ENCODE assay signal across 25 mouse cellular contexts in genomic region chr17:24698715-24699114, GRCm38 (mm10). TPM values are rescaled to one million over a fixed set of nuclear protein-coding genes. Genes with fewer than 3 reads are reported as not detected.
DNase-seq lines count a peak whose midpoint lies in the region; ATAC-seq and TF ChIP-seq lines count a peak whose summit lies in the region.
"Had no signal": no experiment of that assay in that cellular context is flagged by ENCODE, and none has a peak within 500 bp of the region (broad histone marks: within the 10 kb centered on the region; RNA-seq: fewer than 3 reads in every experiment).

No protein-coding gene starts in this region.

- DNase-seq in heart, adult 11 months = peak; percentile 90
- no peak for DNase-seq in heart, postnatal 14 days
- no peak for DNase-seq in lung, postnatal 36 days
- no peak for DNase-seq in embryonic facial prominence, embryonic 10.5 days (ENCODE audit: low spot score)
- no peak for DNase-seq in neural tube, embryonic 10.5 days (ENCODE audit: extremely low spot score, low spot score)
- no peak for DNase-seq in cerebellum, adult 11-12 months
- DNase-seq: cerebellum, adult 9-11 months; gastrocnemius, postnatal 14 days; kidney, adult 11 months; layer of hippocampus, postnatal 36 days; right cerebral cortex, postnatal 25 days had no signal

- intact Hi-C loops in heart, postnatal 14 days (cut with DNase I) = no loop called here

- peak overlapping the region; percentile 94 for H3K27ac ChIP-seq in lung, embryonic 15.5 days
- H3K27ac ChIP-seq in embryonic facial prominence, embryonic 10.5 days (replicated peaks) = no peak overlapping the region
- peak overlapping the region; percentile 91 for H3K27ac ChIP-seq in intestine, postnatal 0 days (ENCODE audit: low read depth, low read length)
- H3K27ac ChIP-seq: forebrain, embryonic 13.5 days; hindbrain, embryonic 14.5 days; layer of hippocampus, adult 2 months had no signal

- ATAC-seq in lung, embryonic 15.5 days (ENCODE audit: borderline replicate concordance, extremely low read depth, low FRiP score, low TSS enrichment) = no peak
- ATAC-seq in intestine, postnatal 0 days = no peak
- ATAC-seq: forebrain, embryonic 13.5 days; lung, postnatal 0 days; midbrain, embryonic 16.5 days had no signal

- peaks cover 37% of the 10 kb centered on the region for H3K36me3 ChIP-seq in lung, embryonic 15.5 days
- peaks cover 51% of the 10 kb centered on the region for H3K36me3 ChIP-seq in embryonic facial prominence, embryonic 10.5 days (replicated peaks)
- peaks cover 33% of the 10 kb centered on the region; the same call in 1 of the 2 replicates for H3K36me3 ChIP-seq in intestine, postnatal 0 days (ENCODE audit: control insufficient read depth, insufficient read depth)

- peaks cover 31% of the 10 kb centered on the region for H3K4me1 ChIP-seq in lung, embryonic 15.5 days
- peaks cover 39% of the 10 kb centered on the region for H3K4me1 ChIP-seq in embryonic facial prominence, embryonic 10.5 days
- H3K4me1 ChIP-seq in intestine, postnatal 0 days (replicated peaks; ENCODE audit: control insufficient read depth, insufficient read depth, low read length) = no peaks in the 10 kb centered on the region; the same call in 1 of the 2 replicates

- no peaks in the 10 kb centered on the region for H3K9me3 ChIP-seq in lung, embryonic 15.5 days
- H3K9me3 ChIP-seq in embryonic facial prominence, embryonic 10.5 days = no peaks in the 10 kb centered on the region
- H3K9me3 ChIP-seq in intestine, postnatal 0 days (ENCODE audit: control insufficient read depth) = no peaks in the 10 kb centered on the region
- H3K9me3 ChIP-seq: forebrain, embryonic 13.5 days; megakaryocyte, embryonic 14.5 days; stomach, embryonic 15.5 days had no signal

- no peak overlapping the region for H3K4me3 ChIP-seq in lung, embryonic 15.5 days
- H3K4me3 ChIP-seq in embryonic facial prominence, embryonic 10.5 days = peak overlapping the region; percentile 14; the same call in 1 of the 2 replicates
- peak overlapping the region; percentile 14 for H3K4me3 ChIP-seq in intestine, postnatal 0 days (ENCODE audit: low read depth, low read length)
- H3K4me3 ChIP-seq: forebrain, embryonic 13.5 days; layer of hippocampus, adult 2 months; megakaryocyte, embryonic 14.5 days; stomach, embryonic 15.5 days had no signal

- H3K27me3 ChIP-seq in lung, embryonic 15.5 days = no peaks in the 10 kb centered on the region
- H3K27me3 ChIP-seq in embryonic facial prominence, embryonic 10.5 days (replicated peaks; ENCODE audit: low read depth, poor library complexity, severe bottlenecking) = 0 out of 2 replicates have a peak, but pooled peaks cover 5% of the 10 kb centered on the region
- no peaks in the 10 kb centered on the region for H3K27me3 ChIP-seq in intestine, postnatal 0 days (replicated peaks; ENCODE audit: control insufficient read depth, insufficient read depth, low read length)
- H3K27me3 ChIP-seq: CH12.LX; forebrain, embryonic 13.5 days; megakaryocyte, embryonic 14.5 days; stomach, embryonic 15.5 days had no signal

- H3K4me2 ChIP-seq in lung, embryonic 15.5 days = peak overlapping the region; percentile 16
- peak overlapping the region; percentile 62 for H3K4me2 ChIP-seq in intestine, postnatal 0 days (replicated peaks; ENCODE audit: low read depth)
- H3K4me2 ChIP-seq: forebrain, embryonic 13.5 days; hindbrain, embryonic 14.5 days; liver, embryonic 11.5 days had no signal

- WGBS in lung, embryonic 15.5 days = 57% methylated on average over 9 of the region's 9 CpGs
- whole genome bisulfite sequencing in embryonic facial prominence, embryonic 10.5 days = 66% methylated on average over 9 of the region's 9 CpGs
- 46% methylated on average over 9 of the region's 9 CpGs for WGBS in intestine, postnatal 0 days

- TF ChIP-seq CTCF in intestine, postnatal 0 days (IDR thresholded peaks at IDR 0.05; ENCODE audit: low read depth) = no peak

- no peak overlapping the region for H3K9ac ChIP-seq in lung, embryonic 15.5 days
- H3K9ac ChIP-seq in intestine, postnatal 0 days (ENCODE audit: low read depth, low read length) = peak overlapping the region; percentile 40
- H3K9ac ChIP-seq: forebrain, embryonic 13.5 days; hindbrain, embryonic 14.5 days; stomach, embryonic 15.5 days had no signal

RNA-seq across cellular contexts. Expression of gene Noxo1, which starts 2.7 kb away (rescaled TPM):
- 1 to 10 TPM in 1 of 2 experiments, under 1 TPM in 1; 0.96 to 1.0 TPM for total RNA-seq in heart, postnatal 14 days (2021)
- polyA plus RNA-seq in lung, embryonic 15.5 days (2015; fragmentation: Nextera tagmentation; extraction: Ambion mirVana) = 3.5 and 5.1 TPM in 2 replicates
- 0.72 and 1.9 TPM in 2 replicates for polyA plus RNA-seq in embryonic facial prominence, embryonic 10.5 days (2016; fragmentation: Nextera tagmentation; extraction: Ambion mirVana)
- polyA plus RNA-seq in intestine, postnatal 0 days (2015; fragmentation: Nextera tagmentation; extraction: Ambion mirVana) = 32.4 and 38.0 TPM in 2 replicates

RNA-seq across cellular contexts. Expression of gene Gfer, which starts 2.8 kb away (rescaled TPM):
- 10 to 100 TPM; 15.9 to 16.2 TPM for total RNA-seq in heart, postnatal 14 days (2021)
- 47.3 and 47.4 TPM in 2 replicates for polyA plus RNA-seq in lung, embryonic 15.5 days (2015; fragmentation: Nextera tagmentation; extraction: Ambion mirVana)
- polyA plus RNA-seq in embryonic facial prominence, embryonic 10.5 days (2016; fragmentation: Nextera tagmentation; extraction: Ambion mirVana) = 48.9 and 52.3 TPM in 2 replicates
- polyA plus RNA-seq in intestine, postnatal 0 days (2015; fragmentation: Nextera tagmentation; extraction: Ambion mirVana) = 42.0 and 42.2 TPM in 2 replicates

RNA-seq across cellular contexts. Expression of gene Tbl3, which starts 8.7 kb away (rescaled TPM):
- 10 to 100 TPM; 16.8 to 19.5 TPM for total RNA-seq in heart, postnatal 14 days (2021)
- 81.2 and 85.2 TPM in 2 replicates for polyA plus RNA-seq in lung, embryonic 15.5 days (2015; fragmentation: Nextera tagmentation; extraction: Ambion mirVana)
- 152 and 162 TPM in 2 replicates for polyA plus RNA-seq in embryonic facial prominence, embryonic 10.5 days (2016; fragmentation: Nextera tagmentation; extraction: Ambion mirVana)
- polyA plus RNA-seq in intestine, postnatal 0 days (2015; fragmentation: Nextera tagmentation; extraction: Ambion mirVana) = 23.8 and 25.2 TPM in 2 replicates

RNA-seq across cellular contexts. Expression of gene Syngr3, which starts 9.0 kb away (rescaled TPM):
- under 1 TPM in 1 of 2 experiments, not detected in 1; 0.12 TPM for total RNA-seq in heart, postnatal 14 days (2021)
- polyA plus RNA-seq in lung, embryonic 15.5 days (2015; fragmentation: Nextera tagmentation; extraction: Ambion mirVana) = 1.0 and 2.0 TPM in 2 replicates
- polyA plus RNA-seq in embryonic facial prominence, embryonic 10.5 days (2016; fragmentation: Nextera tagmentation; extraction: Ambion mirVana) = 6.0 and 8.1 TPM in 2 replicates
- polyA plus RNA-seq in intestine, postnatal 0 days (2015; fragmentation: Nextera tagmentation; extraction: Ambion mirVana) = 6.0 and 6.2 TPM in 2 replicates
- total RNA-seq: gastrocnemius, postnatal 14 days had no signal

RNA-seq across cellular contexts. Expression of gene Rnf151, which starts 19.1 kb away (rescaled TPM):
- total RNA-seq in heart, postnatal 14 days (2021) = not detected
- polyA plus RNA-seq in lung, embryonic 15.5 days (2015; fragmentation: Nextera tagmentation; extraction: Ambion mirVana) = 0.18 and 0.21 TPM in 2 replicates
- polyA plus RNA-seq in embryonic facial prominence, embryonic 10.5 days (2016; fragmentation: Nextera tagmentation; extraction: Ambion mirVana) = 0.13 and 0.29 TPM in 2 replicates
- polyA plus RNA-seq in intestine, postnatal 0 days (2015; fragmentation: Nextera tagmentation; extraction: Ambion mirVana) = not detected in 2 replicates
- total RNA-seq: adrenal gland, adult 18-20 months; gastrocnemius, postnatal 14 days; layer of hippocampus, postnatal 36 days; left cerebral cortex, postnatal 36 days had no signal
- polyA plus RNA-seq: forebrain, embryonic 13.5 days; heart, embryonic 16.5 days; hindbrain, embryonic 14.5 days; lung, postnatal 0 days; stomach, embryonic 15.5 days had no signal
